Mouse (Mus musculus): ENCODE measurements around the gene Acox3. TPM values are rescaled to one million over a fixed set of nuclear protein-coding genes. Genes with fewer than 3 reads are reported as not detected.

Gene Acox3
- polyA plus RNA-seq, 1 experiment = 110 TPM

DNA sequence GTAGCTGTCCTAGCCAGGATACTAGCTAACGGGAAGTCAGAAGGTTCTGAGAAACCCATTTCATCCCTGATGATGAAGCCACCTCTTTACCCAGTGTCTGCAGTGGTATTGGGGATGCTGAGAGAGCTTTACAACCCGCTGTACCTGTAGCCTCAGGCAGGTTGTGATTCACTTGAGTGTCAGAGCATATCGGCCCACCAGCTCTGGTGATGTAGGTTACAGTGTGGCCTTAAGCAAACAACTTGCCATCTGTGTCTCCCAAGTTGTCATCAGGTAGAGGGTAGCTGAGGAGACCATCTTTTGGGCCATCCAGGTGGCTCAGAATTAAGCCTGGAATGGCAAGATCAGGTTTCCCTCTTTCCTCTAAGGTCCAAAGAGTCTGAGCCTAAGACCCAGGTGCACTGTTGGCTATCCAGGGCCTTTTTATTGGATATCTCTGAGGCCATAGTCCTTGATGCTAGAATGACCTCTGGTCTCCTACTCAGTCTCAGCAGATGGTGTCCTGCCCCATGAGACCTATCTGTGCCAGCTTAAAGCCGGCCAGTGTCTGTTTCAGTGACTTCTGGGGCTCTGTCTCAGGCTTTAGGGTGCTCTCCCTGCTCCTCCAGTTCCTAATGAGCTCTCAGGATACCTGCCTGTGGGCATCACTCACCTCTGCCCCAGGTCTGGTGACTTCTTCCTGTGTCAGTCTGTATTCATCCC is 29.9 kb upstream of the Acox3 start:
- Histone ChIP-seq H3K4me3 (ENCODE audit: insufficient read depth, low read length) (no peak overlapping the region), H3K4me1 (ENCODE audit: control insufficient read depth, insufficient read depth, low read length) (peaks cover 18% of the 10 kb centered on the region), H3K27ac (ENCODE audit: insufficient read depth, low read depth, low read length) (no peak overlapping the region)
- no peak for TF ChIP-seq POLR2A (IDR thresholded peaks at IDR 0.05; ENCODE audit: borderline replicate concordance, low read depth, low read length)
- TF ChIP-seq CTCF (IDR thresholded peaks at IDR 0.05; ENCODE audit: low read depth, low read length) = no peak

- no peak overlapping the region for H3K4me3 ChIP-seq (ENCODE audit: insufficient read depth, low read length)
- no peak overlapping the region for H3K27ac ChIP-seq (ENCODE audit: insufficient read depth, low read depth, low read length)
- H3K4me1 ChIP-seq (ENCODE audit: control insufficient read depth, insufficient read depth, low read length) = peaks cover 15% of the 10 kb centered on the region
- no peak for TF ChIP-seq CTCF (IDR thresholded peaks at IDR 0.05; ENCODE audit: low read depth, low read length)
- TF ChIP-seq POLR2A (IDR thresholded peaks at IDR 0.05; ENCODE audit: borderline replicate concordance, low read depth, low read length) = no peak
These were observed 26.4 kb upstream of the Acox3 start for GRCm38 (mm10) chr5:35556393-35556792.

GRCm38 (mm10) chr5:35557946-35558621 is 24.8 kb upstream of the Acox3 start:
- Histone ChIP-seq H3K4me1 (ENCODE audit: control insufficient read depth, insufficient read depth, low read length) (no peaks in the 10 kb centered on the region), H3K4me3 (ENCODE audit: insufficient read depth, low read length) (no peak overlapping the region), H3K27ac (ENCODE audit: insufficient read depth, low read depth, low read length) (no peak overlapping the region)
- TF ChIP-seq CTCF (IDR thresholded peaks at IDR 0.05; ENCODE audit: low read depth, low read length) (no peak), POLR2A (IDR thresholded peaks at IDR 0.05; ENCODE audit: borderline replicate concordance, low read depth, low read length) (no peak)

GRCm38 (mm10) chr5:35559447-35559846 is 23.4 kb upstream of the Acox3 start:
- Histone ChIP-seq H3K4me3 (ENCODE audit: insufficient read depth, low read length) (no peak overlapping the region), H3K27ac (ENCODE audit: insufficient read depth, low read depth, low read length) (no peak overlapping the region), H3K4me1 (ENCODE audit: control insufficient read depth, insufficient read depth, low read length) (no peaks in the 10 kb centered on the region)
- no peak for TF ChIP-seq POLR2A (IDR thresholded peaks at IDR 0.05; ENCODE audit: borderline replicate concordance, low read depth, low read length)
- no peak for TF ChIP-seq CTCF (IDR thresholded peaks at IDR 0.05; ENCODE audit: low read depth, low read length)

GRCm38 (mm10) chr5:35562616-35563015 is 20.2 kb upstream of the Acox3 start:
- H3K27ac ChIP-seq (ENCODE audit: insufficient read depth, low read depth, low read length) = no peak overlapping the region
- no peak overlapping the region for H3K4me3 ChIP-seq (ENCODE audit: insufficient read depth, low read length)
- no peaks in the 10 kb centered on the region for H3K4me1 ChIP-seq (ENCODE audit: control insufficient read depth, insufficient read depth, low read length)
- no peak for TF ChIP-seq CTCF (IDR thresholded peaks at IDR 0.05; ENCODE audit: low read depth, low read length)
- no peak for TF ChIP-seq POLR2A (IDR thresholded peaks at IDR 0.05; ENCODE audit: borderline replicate concordance, low read depth, low read length)

- peak; percentile 89 for TF ChIP-seq CTCF (IDR thresholded peaks at IDR 0.05; ENCODE audit: low read depth, low read length)
- no peak for TF ChIP-seq POLR2A (IDR thresholded peaks at IDR 0.05; ENCODE audit: borderline replicate concordance, low read depth, low read length)
- Histone ChIP-seq H3K27ac (ENCODE audit: insufficient read depth, low read depth, low read length) (no peak overlapping the region), H3K4me1 (ENCODE audit: control insufficient read depth, insufficient read depth, low read length) (no peaks in the 10 kb centered on the region), H3K4me3 (ENCODE audit: insufficient read depth, low read length) (no peak overlapping the region)
These were observed 19.4 kb upstream of the Acox3 start for GRCm38 (mm10) chr5:35563449-35563848.

DNA sequence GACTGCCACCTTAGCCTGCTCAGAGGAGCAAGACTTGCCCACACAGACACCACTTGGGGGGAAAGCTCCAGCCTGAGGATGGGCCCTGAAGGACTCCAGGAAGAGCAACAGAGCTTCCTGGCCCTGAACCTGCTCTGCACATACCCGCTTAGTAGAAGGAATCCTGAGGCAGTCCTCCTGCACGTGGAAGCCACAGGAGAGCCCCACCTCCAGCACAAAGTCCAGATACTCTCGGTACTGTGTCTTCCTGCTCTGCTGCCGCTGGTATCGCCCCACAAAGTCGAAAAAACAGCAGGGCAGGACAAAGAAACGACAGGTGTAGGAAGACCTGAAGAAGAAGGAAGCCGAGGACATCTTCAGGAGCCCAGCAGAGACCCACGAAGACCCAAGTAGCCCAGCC is 17.6 kb upstream of the Acox3 start:
- TF ChIP-seq POLR2A (IDR thresholded peaks at IDR 0.05; ENCODE audit: borderline replicate concordance, low read depth, low read length) (no peak), CTCF (IDR thresholded peaks at IDR 0.05; ENCODE audit: low read depth, low read length) (no peak)
- H3K4me1 ChIP-seq (ENCODE audit: control insufficient read depth, insufficient read depth, low read length) = no peaks in the 10 kb centered on the region
- no peak overlapping the region for H3K4me3 ChIP-seq (ENCODE audit: insufficient read depth, low read length)
- no peak overlapping the region for H3K27ac ChIP-seq (ENCODE audit: insufficient read depth, low read depth, low read length)

DNA sequence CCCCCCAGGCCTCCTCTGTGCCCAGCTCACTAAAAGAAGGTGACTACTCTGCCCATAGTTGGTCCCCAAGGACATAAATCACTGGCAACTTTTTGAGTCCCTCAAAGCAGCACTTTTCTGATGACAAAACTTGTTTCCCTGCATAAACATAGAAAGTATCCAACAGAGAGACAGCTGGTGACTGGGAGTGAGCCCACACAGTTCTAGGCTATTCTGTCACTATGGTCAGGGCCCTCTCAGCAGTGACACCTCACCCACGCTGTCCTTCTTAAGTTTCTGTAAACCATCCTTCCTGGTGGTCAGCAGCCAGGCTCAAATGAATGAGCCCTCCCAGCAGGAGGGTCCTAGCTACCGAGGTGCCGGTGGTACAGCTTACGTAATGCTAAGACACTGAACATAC is 16.2 kb upstream of the Acox3 start:
- no peak overlapping the region for H3K27ac ChIP-seq (ENCODE audit: insufficient read depth, low read depth, low read length)
- H3K4me1 ChIP-seq (ENCODE audit: control insufficient read depth, insufficient read depth, low read length) = no peaks in the 10 kb centered on the region
- H3K4me3 ChIP-seq (ENCODE audit: insufficient read depth, low read length) = no peak overlapping the region
- TF ChIP-seq CTCF (IDR thresholded peaks at IDR 0.05; ENCODE audit: low read depth, low read length) (no peak), POLR2A (IDR thresholded peaks at IDR 0.05; ENCODE audit: borderline replicate concordance, low read depth, low read length) (no peak)

GRCm38 (mm10) chr5:35571546-35571945 is 11.3 kb upstream of the Acox3 start:
- no peak overlapping the region for H3K27ac ChIP-seq (ENCODE audit: insufficient read depth, low read depth, low read length)
- TF ChIP-seq CTCF (IDR thresholded peaks at IDR 0.05; ENCODE audit: low read depth, low read length) (no peak), POLR2A (IDR thresholded peaks at IDR 0.05; ENCODE audit: borderline replicate concordance, low read depth, low read length) (no peak)
- H3K4me1 ChIP-seq (ENCODE audit: control insufficient read depth, insufficient read depth, low read length) = peaks cover 6% of the 10 kb centered on the region

More at GRCm38 (mm10) chr5:35571546-35571945, 11.3 kb upstream of the Acox3 start:
- H3K4me3 ChIP-seq (ENCODE audit: insufficient read depth, low read length) = no peak overlapping the region

Data from bone marrow macrophage, adult 2 months (primary cell).